Mouse (Mus musculus): ENCODE data around the gene Olfr1275. TPM values are rescaled to one million over a fixed set of nuclear protein-coding genes. Genes with fewer than 3 reads are reported as not detected.

The Olfr1275 gene
- 0.14 TPM in 1 of 2 replicates, not detected in the other for polyA plus RNA-seq (2012; ENCODE audit: low replicate concordance)

DNA sequence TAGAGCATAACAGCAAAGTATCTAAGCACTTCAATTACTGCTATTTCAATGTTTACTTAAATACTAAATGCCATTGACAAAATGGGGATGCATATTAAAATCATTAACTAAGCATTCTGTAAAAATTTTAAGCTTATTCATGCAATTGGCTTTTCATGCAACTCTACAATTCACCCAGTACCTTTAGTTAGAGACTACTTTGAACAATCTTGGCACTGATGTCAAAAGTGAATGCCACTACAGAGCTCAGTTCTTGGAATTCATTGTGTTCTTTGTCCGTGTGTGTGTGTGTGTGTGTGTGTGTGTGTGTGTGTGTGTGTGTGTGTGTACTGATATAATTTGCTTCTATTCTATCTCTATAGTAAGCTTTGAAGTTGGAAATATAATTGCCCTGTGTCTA, at the start of gene Olfr1275:
Gene Olfr1275, minus strand, starts transcription at position 101 of the 400 bp plus-strand sequence.

DNA sequence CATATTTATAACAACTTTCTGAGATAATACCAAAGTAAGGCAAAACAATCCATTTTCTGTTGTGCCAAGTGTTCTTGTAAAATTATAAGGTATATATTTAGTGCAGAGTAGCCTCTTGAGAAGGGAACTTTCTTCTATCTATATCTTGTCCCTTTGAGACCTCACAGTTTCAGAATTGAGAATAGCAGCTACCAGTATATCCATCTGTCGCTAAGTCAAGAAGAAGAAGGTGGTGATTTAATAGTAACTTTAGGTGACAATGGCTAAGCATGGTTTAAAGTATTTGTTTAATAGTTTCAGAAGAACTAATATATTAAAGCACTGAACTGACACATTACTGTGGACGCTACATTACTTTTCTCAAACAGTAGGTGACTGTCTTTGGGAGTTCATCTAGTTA, 38.9 kb upstream of the Olfr1275 start, which contains the start of gene Olfr1277:
Gene Olfr1277, minus strand, starts transcription at position 101 of the 400 bp plus-strand sequence.

DNA sequence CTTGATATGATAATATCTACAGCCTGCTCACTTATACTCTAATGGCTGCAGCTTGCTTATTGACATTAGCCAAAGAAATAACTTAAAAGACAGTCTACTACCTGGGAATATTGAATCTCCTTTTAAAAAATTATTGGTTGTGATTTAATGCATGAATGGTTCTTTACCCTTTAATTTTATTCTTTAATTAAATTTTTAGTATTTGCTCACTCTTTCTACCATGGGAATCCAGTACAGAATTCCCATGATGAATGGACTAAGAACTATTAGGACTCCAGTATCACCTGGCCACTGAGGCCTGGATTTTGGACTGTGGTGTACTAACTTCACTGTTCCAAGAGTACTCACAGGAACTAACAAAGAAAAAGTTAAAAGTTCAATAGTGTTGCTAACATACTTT, 19.1 kb upstream of the Olfr1275 start, which contains the start of gene Olfr1276:
Gene Olfr1276, plus strand, starts transcription at position 301 of the 400 bp plus-strand sequence.

DNA sequence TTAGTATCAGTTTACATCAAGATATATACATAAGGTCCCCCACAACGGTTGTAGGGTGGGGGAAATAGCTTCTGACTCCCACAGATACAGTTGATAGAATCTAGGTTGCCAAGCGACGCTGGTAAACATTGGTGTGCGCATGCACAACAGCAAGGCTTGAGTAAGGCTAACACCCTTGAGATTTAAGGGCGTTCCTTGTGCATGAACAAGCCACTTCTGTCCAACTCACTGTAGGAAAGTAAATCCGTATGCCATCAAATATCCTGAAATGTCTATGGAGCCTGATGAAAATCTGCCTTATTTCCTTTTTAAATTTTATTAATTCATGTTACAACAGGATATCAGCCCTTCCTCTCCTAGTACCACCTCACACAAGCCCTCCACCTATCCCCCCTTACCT, 5.6 kb downstream of the Olfr1275 start, which contains the start of gene 4930430A15Rik:
Gene 4930430A15Rik, minus strand, starts transcription at position 101 of the 400 bp plus-strand sequence.

Other genes with a start within 250 kb of the Olfr1275 start
- not detected in 2 replicates for gene Gm13941, start 129.3 kb downstream of the Olfr1275 start, polyA plus RNA-seq (2012; ENCODE audit: low replicate concordance)
- not detected in 2 replicates for gene Gm15130, start 82.3 kb downstream of the Olfr1275 start, polyA plus RNA-seq (2012; ENCODE audit: low replicate concordance)
- not detected in 2 replicates for gene 4930430A15Rik, start 5.7 kb downstream of the Olfr1275 start, polyA plus RNA-seq (2012; ENCODE audit: low replicate concordance)
- gene Olfr1276, start 19.2 kb upstream of the Olfr1275 start, polyA plus RNA-seq (2012; ENCODE audit: low replicate concordance), result not detected in 2 replicates
- gene Olfr1277, start 38.8 kb upstream of the Olfr1275 start, polyA plus RNA-seq (2012; ENCODE audit: low replicate concordance), result not detected in 2 replicates
- gene Olfr1278, start 54.9 kb upstream of the Olfr1275 start, polyA plus RNA-seq (2012; ENCODE audit: low replicate concordance), result not detected in 2 replicates
- not detected in 2 replicates for gene Olfr1279, start 65.3 kb upstream of the Olfr1275 start, polyA plus RNA-seq (2012; ENCODE audit: low replicate concordance)
- gene Olfr1280, start 78.7 kb upstream of the Olfr1275 start, polyA plus RNA-seq (2012; ENCODE audit: low replicate concordance), result not detected in 2 replicates
- not detected in 2 replicates for gene Olfr1281, start 91.2 kb upstream of the Olfr1275 start, polyA plus RNA-seq (2012; ENCODE audit: low replicate concordance)
- not detected in 2 replicates for gene Olfr1282, start 100.8 kb upstream of the Olfr1275 start, polyA plus RNA-seq (2012; ENCODE audit: low replicate concordance)
- not detected in 2 replicates for gene Olfr1283, start 131.5 kb upstream of the Olfr1275 start, polyA plus RNA-seq (2012; ENCODE audit: low replicate concordance)
- gene Olfr1284, start 140.2 kb upstream of the Olfr1275 start, polyA plus RNA-seq (2012; ENCODE audit: low replicate concordance), result not detected in 2 replicates
- gene Olfr1286, start 187.8 kb upstream of the Olfr1275 start, polyA plus RNA-seq (2012; ENCODE audit: low replicate concordance), result not detected in 2 replicates
- 0.21 TPM in 1 of 2 replicates, not detected in the other for gene Olfr1287, start 213.9 kb upstream of the Olfr1275 start, polyA plus RNA-seq (2012; ENCODE audit: low replicate concordance)
- not detected in 2 replicates for gene Olfr1288, start 238.8 kb upstream of the Olfr1275 start, polyA plus RNA-seq (2012; ENCODE audit: low replicate concordance)
- gene Olfr1289, start 245.5 kb upstream of the Olfr1275 start, polyA plus RNA-seq (2012; ENCODE audit: low replicate concordance), result not detected in 2 replicates